Mouse (Mus musculus): ENCODE results near the gene Bmpr1a. TPM values are rescaled to one million over a fixed set of nuclear protein-coding genes. Genes with fewer than 3 reads are reported as not detected.

Gene Bmpr1a
- polyA plus RNA-seq, 1 experiment from 2014 or later = 35.8 TPM

DNA sequence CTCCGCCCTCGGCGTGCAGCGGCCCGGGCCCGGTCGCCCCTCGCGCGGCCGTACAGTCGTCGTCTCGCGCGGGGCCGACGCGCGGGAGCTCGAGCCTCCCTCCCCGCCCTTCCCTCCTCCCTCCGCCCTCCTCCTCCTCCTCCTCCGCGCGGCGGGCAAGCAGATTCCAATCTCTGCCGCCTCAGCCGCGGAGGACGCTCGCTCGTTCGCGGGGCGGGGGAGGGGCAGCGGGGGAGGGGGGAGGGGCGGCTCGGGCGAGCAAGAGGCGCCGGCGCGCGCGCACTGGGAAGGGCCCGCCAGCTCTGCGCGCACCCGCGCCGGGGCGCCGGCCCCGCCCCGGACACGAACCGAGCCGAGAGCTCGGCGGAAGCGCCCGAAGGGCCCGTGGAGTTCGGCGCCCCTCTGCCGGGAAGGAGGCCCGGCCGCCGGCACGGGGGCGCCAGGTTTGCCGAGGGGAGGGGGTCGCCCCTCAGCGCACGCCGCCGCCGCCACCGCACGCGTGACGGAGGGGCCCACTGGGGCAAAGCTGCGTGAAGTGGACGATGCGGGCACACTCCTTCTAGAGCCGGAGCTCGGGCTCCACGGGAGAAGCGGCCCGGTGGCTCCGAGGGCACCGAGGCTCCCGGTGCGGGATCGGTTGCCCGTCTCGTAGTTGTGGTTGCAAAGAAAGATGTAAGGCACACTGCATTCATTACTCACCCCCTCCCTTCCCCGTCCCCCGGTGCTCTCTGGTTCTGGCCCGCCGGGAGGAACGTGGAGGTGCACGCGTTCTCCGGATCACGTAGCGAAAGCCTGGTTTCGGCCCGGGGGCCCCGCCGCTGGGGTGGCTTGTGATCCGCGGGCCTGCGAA is 441 bp downstream of the Bmpr1a start:
- TF ChIP-seq CTCF (IDR thresholded peaks at IDR 0.05; ENCODE audit: low read depth) = no peak
- no peaks in the 10 kb centered on the region for H3K36me3 ChIP-seq (ENCODE audit: insufficient read depth, low read length)
- peak overlapping the region; percentile 84 for H3K4me3 ChIP-seq (replicated peaks; ENCODE audit: low read depth, low read length)
- DNase-seq (ENCODE audit: low spot score) (peak; percentile 90), ATAC-seq (replicated peaks; ENCODE audit: low FRiP score, low read depth) (peak; percentile 90)
- no peaks in the 10 kb centered on the region for H3K27me3 ChIP-seq (ENCODE audit: insufficient read depth, low read length)
- peak overlapping the region; percentile 99 for H3K9ac ChIP-seq (ENCODE audit: low read depth, low read length)
- no peaks in the 10 kb centered on the region for H3K9me3 ChIP-seq (replicated peaks; ENCODE audit: low read length)
- H3K4me1 ChIP-seq (replicated peaks; ENCODE audit: insufficient read depth, low read length) = no peaks in the 10 kb centered on the region; the same call in 1 of the 2 replicates
- peak overlapping the region; percentile 63 for H3K4me2 ChIP-seq (ENCODE audit: low read length)
- peak overlapping the region; percentile 98 for H3K27ac ChIP-seq
- under 1% methylated on average over 85 of the region's 115 CpGs for WGBS

DNA sequence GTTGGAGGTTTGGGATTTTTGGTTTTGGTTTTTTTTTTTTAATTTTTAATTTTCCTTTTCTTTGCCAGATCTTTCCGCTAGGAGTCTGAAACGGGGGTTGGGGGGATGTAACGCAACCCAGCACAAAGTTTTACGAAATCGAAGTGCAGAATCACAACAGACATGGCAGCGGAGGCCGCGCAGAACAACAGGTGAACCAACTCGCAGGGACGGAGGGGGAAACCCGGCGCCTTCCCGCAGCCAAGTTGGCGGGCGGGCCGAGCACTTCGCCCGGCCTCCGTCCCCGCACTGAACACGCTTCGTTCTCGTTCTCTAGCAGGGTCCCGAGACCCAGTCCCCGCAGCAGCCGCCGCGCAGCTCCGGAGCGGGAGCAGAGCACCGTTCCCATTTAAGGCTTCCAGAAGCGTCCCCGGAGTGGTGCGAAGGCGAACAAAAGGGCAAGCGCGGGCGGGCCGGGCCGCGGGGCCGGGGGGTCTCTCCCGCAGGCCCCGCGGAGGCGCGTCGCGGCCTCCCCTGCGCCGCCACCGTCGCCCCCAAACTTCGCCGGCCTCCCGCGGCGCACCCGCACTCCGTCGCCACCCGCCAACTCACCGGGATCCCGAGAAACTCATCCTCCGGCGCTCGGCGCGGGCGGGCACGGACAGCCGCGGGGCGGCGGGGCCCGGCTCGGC is 1.2 kb downstream of the Bmpr1a start:
- peak overlapping the region; percentile 99 for H3K9ac ChIP-seq (ENCODE audit: low read depth, low read length)
- under 1% methylated on average over 75 of the region's 77 CpGs for WGBS

DNA sequence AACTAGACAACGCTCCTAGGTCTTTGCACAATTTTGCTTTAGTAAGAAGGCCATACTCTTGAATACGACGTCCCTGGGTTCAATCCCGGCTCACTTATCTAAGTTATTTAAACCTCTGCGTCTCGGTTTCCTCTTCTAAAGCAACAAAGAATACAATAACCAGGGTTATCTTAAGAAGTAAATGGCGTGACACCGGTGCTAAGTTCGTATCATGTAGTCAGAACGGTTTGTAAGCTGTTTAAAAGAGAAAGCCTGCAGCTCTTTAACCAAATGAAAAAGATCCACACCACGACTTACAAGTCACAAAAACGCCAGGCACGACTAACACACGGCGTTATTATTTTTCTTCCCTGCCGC is 1.7 kb downstream of the Bmpr1a start:
- no peaks in the 10 kb centered on the region for H3K9me3 ChIP-seq (replicated peaks; ENCODE audit: low read length)
- ATAC-seq (replicated peaks; ENCODE audit: low FRiP score, low read depth) (no peak), DNase-seq (ENCODE audit: low spot score) (peak; percentile 48)
- H3K4me3 ChIP-seq (replicated peaks; ENCODE audit: low read depth, low read length) = peak overlapping the region; percentile 84
- no peaks in the 10 kb centered on the region; the same call in 1 of the 2 replicates for H3K4me1 ChIP-seq (replicated peaks; ENCODE audit: insufficient read depth, low read length)
- peak overlapping the region; percentile 63 for H3K4me2 ChIP-seq (ENCODE audit: low read length)
- H3K27ac ChIP-seq = peak overlapping the region; percentile 98
- H3K36me3 ChIP-seq (ENCODE audit: insufficient read depth, low read length) = no peaks in the 10 kb centered on the region
- TF ChIP-seq CTCF (IDR thresholded peaks at IDR 0.05; ENCODE audit: low read depth) = no peak
- under 1% methylated on average over 16 of the region's 16 CpGs for WGBS
- no peaks in the 10 kb centered on the region for H3K27me3 ChIP-seq (ENCODE audit: insufficient read depth, low read length)
- peak overlapping the region; percentile 99 for H3K9ac ChIP-seq (ENCODE audit: low read depth, low read length)

More for the DNA sequence above, 1.2 kb downstream of the Bmpr1a start:
- H3K27ac ChIP-seq = peak overlapping the region; percentile 98
- H3K9me3 ChIP-seq (replicated peaks; ENCODE audit: low read length) = no peaks in the 10 kb centered on the region
- peak overlapping the region; percentile 63 for H3K4me2 ChIP-seq (ENCODE audit: low read length)
- DNase-seq (ENCODE audit: low spot score) = peak; percentile 60
- ATAC-seq (replicated peaks; ENCODE audit: low FRiP score, low read depth) = peak; percentile 55
- TF ChIP-seq CTCF (IDR thresholded peaks at IDR 0.05; ENCODE audit: low read depth) = 0 out of 2 replicates have a peak, but pooled peaks have one; percentile 6
- no peaks in the 10 kb centered on the region; the same call in 1 of the 2 replicates for H3K4me1 ChIP-seq (replicated peaks; ENCODE audit: insufficient read depth, low read length)
- no peaks in the 10 kb centered on the region for H3K27me3 ChIP-seq (ENCODE audit: insufficient read depth, low read length)
- peak overlapping the region; percentile 84 for H3K4me3 ChIP-seq (replicated peaks; ENCODE audit: low read depth, low read length)
- H3K36me3 ChIP-seq (ENCODE audit: insufficient read depth, low read length) = no peaks in the 10 kb centered on the region

DNA sequence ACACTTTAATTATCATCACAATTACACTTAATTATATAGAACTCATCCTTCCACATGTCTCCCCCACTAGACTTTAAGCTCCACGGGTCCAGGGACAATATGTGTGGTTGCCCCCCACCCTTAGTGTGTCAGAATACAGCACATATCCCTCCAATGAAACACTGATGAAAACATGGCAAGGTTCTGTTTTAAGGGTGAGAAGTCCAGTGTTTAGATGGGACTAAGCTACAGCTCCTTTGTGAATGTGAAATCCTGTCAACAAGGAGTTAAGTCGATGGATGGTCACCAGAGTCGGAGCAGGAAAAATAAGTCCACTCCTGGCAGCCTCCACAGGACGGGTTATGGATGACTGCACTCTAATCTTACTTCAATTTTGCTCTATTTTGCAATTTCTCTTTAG is 2.8 kb downstream of the Bmpr1a start:
- Histone ChIP-seq H3K27me3 (ENCODE audit: insufficient read depth, low read length) (no peaks in the 10 kb centered on the region), H3K9me3 (replicated peaks; ENCODE audit: low read length) (no peaks in the 10 kb centered on the region), H3K4me3 (replicated peaks; ENCODE audit: low read depth, low read length) (peak overlapping the region; percentile 84), H3K27ac (no peak overlapping the region), H3K4me1 (replicated peaks; ENCODE audit: insufficient read depth, low read length) (no peaks in the 10 kb centered on the region; the same call in 1 of the 2 replicates), H3K4me2 (ENCODE audit: low read length) (peak overlapping the region; percentile 63), H3K9ac (ENCODE audit: low read depth, low read length) (no peak overlapping the region), H3K36me3 (ENCODE audit: insufficient read depth, low read length) (no peaks in the 10 kb centered on the region)
- DNase-seq (ENCODE audit: low spot score) = peak; percentile 57
- no peak for ATAC-seq (replicated peaks; ENCODE audit: low FRiP score, low read depth)
- 4% methylated on average over 4 of the region's 4 CpGs for WGBS
- no peak for TF ChIP-seq CTCF (IDR thresholded peaks at IDR 0.05; ENCODE audit: low read depth)

DNA sequence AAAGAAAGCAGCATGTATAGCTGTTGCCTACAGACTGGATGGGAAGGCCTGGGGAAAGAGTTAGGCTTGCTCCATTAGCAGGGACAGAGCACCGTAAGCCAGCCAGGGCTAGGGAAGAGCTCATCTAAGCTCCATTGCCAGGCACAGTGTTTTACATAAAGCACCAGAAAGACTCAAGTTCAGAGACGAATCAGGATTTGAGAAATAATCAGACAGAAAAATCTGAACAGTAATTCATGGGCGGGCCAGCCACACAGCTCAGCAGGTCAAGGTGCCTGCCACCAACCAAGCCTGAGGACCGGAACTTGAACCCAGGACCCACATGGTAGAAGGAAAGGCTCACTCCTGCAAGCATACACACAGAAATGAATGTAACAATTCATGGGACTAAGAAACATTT is 3.5 kb downstream of the Bmpr1a start:
- WGBS = 54% methylated on average over 4 of the region's 4 CpGs
- Histone ChIP-seq H3K4me3 (replicated peaks; ENCODE audit: low read depth, low read length) (no peak overlapping the region), H3K27me3 (ENCODE audit: insufficient read depth, low read length) (no peaks in the 10 kb centered on the region), H3K4me2 (ENCODE audit: low read length) (peak overlapping the region; percentile 63; the same call in 1 of the 2 replicates), H3K4me1 (replicated peaks; ENCODE audit: insufficient read depth, low read length) (no peaks in the 10 kb centered on the region; the same call in 1 of the 2 replicates), H3K27ac (no peak overlapping the region), H3K36me3 (ENCODE audit: insufficient read depth, low read length) (no peaks in the 10 kb centered on the region), H3K9ac (ENCODE audit: low read depth, low read length) (no peak overlapping the region), H3K9me3 (replicated peaks; ENCODE audit: low read length) (no peaks in the 10 kb centered on the region)
- TF ChIP-seq CTCF (IDR thresholded peaks at IDR 0.05; ENCODE audit: low read depth) = no peak
- DNase-seq (ENCODE audit: low spot score) = no peak
- no peak for ATAC-seq (replicated peaks; ENCODE audit: low FRiP score, low read depth)

DNA sequence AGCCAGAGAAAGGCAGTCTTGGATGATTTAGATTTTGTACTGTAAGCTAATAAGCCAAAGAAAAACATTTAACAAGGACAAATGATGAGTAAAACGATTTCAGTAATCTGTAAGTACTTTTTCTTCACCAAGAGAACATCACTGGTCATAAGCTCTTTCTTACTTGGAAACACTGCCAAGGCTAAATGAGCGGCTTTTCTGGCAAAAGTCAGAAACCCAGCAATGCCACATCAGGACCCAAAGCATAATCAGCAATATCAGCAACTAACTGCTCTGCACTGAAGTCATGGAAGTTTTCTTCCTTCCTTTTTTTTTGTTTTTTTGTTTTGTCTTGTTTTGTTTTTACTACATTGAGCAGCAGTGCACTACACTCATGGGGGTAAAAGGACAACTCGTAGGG is 5.8 kb downstream of the Bmpr1a start:
- Histone ChIP-seq H3K27me3 (ENCODE audit: insufficient read depth, low read length) (no peaks in the 10 kb centered on the region), H3K9me3 (replicated peaks; ENCODE audit: low read length) (no peaks in the 10 kb centered on the region), H3K36me3 (ENCODE audit: insufficient read depth, low read length) (no peaks in the 10 kb centered on the region), H3K4me1 (replicated peaks; ENCODE audit: insufficient read depth, low read length) (peaks cover 2% of the 10 kb centered on the region; the same call in 1 of the 2 replicates), H3K27ac (no peak overlapping the region), H3K4me2 (ENCODE audit: low read length) (no peak overlapping the region), H3K9ac (ENCODE audit: low read depth, low read length) (no peak overlapping the region), H3K4me3 (replicated peaks; ENCODE audit: low read depth, low read length) (no peak overlapping the region)
- DNase-seq (ENCODE audit: low spot score) = no peak
- no peak for ATAC-seq (replicated peaks; ENCODE audit: low FRiP score, low read depth)
- WGBS = 55% methylated on average over 3 of the region's 3 CpGs
- no peak for TF ChIP-seq CTCF (IDR thresholded peaks at IDR 0.05; ENCODE audit: low read depth)
